Mouse (Mus musculus) natural killer cell, adult 2 months (primary cell): Measurements from ENCODE around the gene Olfr1104.

Experiments
- DNase-seq, 2 experiments: peaks; one replicate each; pipeline ENCODE4 v3.0.0; 2022; ENCODE audit warnings: low spot score in 2 of 2

Olfr1104 gene

GRCm38 (mm10) chr2:87026980-87027379 lies at the start of gene Olfr1104:
Gene Olfr1104, minus strand, starts transcription at chr2:87027080.
- no peak for DNase-seq

GRCm38 (mm10) chr2:87075717-87076116 lies 48.8 kb upstream of the Olfr1104 start, which contains the start of gene Olfr1107:
Gene Olfr1107, minus strand, starts transcription at chr2:87075817.
- no peak for DNase-seq

DNA sequence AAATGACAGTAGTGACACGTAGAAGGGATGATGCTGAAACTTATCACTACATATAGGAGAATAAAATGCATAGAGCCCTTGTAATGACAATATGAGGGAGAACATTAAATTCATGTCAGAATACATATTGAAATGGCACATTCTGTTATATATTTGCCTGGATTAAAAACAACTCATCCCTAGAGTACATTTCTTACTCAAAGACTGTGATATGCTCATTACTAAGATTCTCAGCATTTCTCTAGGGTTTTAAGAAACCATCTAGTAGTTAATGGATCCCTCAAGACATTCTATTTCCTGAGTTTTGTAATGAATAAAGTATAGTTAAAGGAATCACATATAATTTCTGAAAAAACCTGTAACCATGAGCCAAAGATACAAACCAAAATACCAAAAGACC lies 25.3 kb upstream of the Olfr1104 start, which contains the start of gene Olfr1106:
Gene Olfr1106, minus strand, starts transcription at position 101 of the 400 bp plus-strand sequence.
- DNase-seq = no peak

DNA sequence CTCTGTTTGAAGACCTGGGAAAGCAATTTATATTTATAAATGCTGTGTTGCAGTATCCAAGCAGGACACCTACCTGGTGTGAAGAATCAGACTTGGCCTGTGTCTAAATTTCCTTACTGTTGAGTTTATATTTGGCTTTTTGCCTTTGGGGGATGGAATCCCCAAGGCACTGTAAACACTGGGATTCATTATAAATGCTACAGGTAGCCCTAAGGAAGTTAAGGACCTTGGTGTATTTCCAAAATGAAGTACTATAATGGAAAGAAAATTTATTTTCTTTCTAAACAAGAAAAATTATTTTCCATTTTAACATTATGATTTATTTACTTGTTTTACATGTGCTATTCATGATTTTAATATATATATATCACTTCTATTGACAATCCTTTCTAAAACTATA lies 9.6 kb upstream of the Olfr1104 start, which contains the start of gene Olfr1105:
Gene Olfr1105, minus strand, starts transcription at position 101 of the 400 bp plus-strand sequence.
- no peak for DNase-seq

DNA sequence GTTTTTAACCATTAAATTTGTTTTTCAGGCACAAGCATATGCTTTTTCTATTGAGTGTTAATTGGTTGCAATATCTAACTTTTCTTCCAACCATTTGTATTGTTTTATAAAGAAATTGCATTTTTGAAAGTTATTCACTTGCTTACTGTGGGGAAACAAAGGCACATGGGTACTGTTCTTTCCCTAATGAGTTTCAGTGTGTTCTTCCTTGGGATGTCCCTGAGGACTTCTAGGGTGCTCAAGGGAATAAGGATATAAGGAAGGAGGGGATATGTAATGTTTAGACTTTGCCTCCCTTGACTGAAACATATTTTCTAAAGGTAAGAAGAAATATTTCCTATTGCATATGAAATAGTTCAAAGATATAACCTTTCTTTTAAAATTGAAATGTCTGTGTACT lies 28.8 kb downstream of the Olfr1104 start, which contains the start of gene Olfr1102:
Gene Olfr1102, plus strand, starts transcription at position 301 of the 400 bp plus-strand sequence.
- DNase-seq = no peak

GRCm38 (mm10) chr2:86991121-86991520 lies 35.8 kb downstream of the Olfr1104 start, which contains the start of gene Olfr1101:
Gene Olfr1101, minus strand, starts transcription at chr2:86991221.
- DNase-seq = no peak

- DNase-seq = no peak
These were observed 47.0 kb downstream of the Olfr1104 start, which contains the start of gene Olfr1100 for GRCm38 (mm10) chr2:86979854-86980253. Gene Olfr1100, minus strand, starts transcription at chr2:86979954.
